Mouse (Mus musculus) bone marrow, adult 2 months (tissue): ENCODE measurements at regions not wholly inside any gene's neighbourhood (a gene's known extent, or its start where the extent isn't known, plus 50 kb on each side); places are given as distances from the start of the nearest gene placed in this dataset.

Source experiments
- H3K27ac ChIP-seq: fragments of 200-500 bp; 2 replicates; pipeline ENCODE4 v1.5.1; 2012; ENCODE audit warnings: low read depth, mild to moderate bottlenecking, control low read depth, inconsistent platforms, low read length; ENCODE audit not compliant: control insufficient read depth, poor library complexity, insufficient read depth
- H3K4me1 ChIP-seq: fragments of 200-500 bp; 2 replicates; pipeline ENCODE4 v1.6.1; 2011; ENCODE audit warnings: low read length; ENCODE audit not compliant: control insufficient read depth, insufficient read depth
- H3K4me3 ChIP-seq: fragments of 200-500 bp; replicated peaks from 2 replicates; pipeline ENCODE3; 2011; ENCODE audit warnings: mild to moderate bottlenecking, low read depth, low read length, control low read depth; ENCODE audit not compliant: control insufficient read depth
- CTCF ChIP-seq: fragments of 200-500 bp; IDR thresholded peaks from 2 replicates; pipeline ENCODE4 v1.5.1; 2011; ENCODE audit warnings: low read length, control low read depth; ENCODE audit not compliant: control insufficient read depth, insufficient read depth
- POLR2A ChIP-seq: fragments of 200-500 bp; IDR thresholded peaks from 2 replicates; pipeline ENCODE4 v1.6.1; 2011; ENCODE audit warnings: low read depth, mild to moderate bottlenecking, control low read depth, low read length, borderline replicate concordance; ENCODE audit not compliant: control insufficient read depth
- WGBS: fragments of 180-500 bp; shearing (Covaris S2); methylation state at CpG from one replicate; pipeline ENCODE4 v1.1.7; 2018; 5-methylcytosine and 5-hydroxymethylcytosine counted together

GRCm38 (mm10) chr17:65169981-65170617 is 334.2 kb upstream of the 4930583I09Rik start:
- TF ChIP-seq CTCF (no peak), POLR2A (no peak)
- Histone ChIP-seq H3K4me3 (no peak overlapping the region), H3K4me1 (no peaks in the 10 kb centered on the region), H3K27ac (no peak overlapping the region)
- WGBS: 53% methylated on average over 4 of the region's 4 CpGs

DNA sequence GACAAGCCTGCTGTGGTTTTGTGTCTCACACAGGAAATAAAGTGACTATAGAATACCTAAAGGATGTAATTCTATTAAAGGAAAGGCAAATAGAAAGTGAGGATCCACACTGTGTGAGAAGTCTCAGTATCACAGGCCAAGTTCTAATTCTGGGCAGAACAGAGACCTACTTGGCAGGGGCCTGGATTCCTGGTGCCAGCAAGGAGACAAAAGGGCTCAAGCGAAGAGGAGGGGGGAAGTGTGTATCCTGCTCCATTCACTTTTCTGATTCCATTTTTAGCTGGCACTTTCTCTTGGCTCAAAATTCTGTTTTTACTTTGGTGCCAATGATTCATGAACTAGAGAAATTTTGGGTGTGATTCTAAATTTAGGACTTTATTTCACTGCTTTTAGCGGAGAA is 310.5 kb upstream of the 4930583I09Rik start:
- WGBS: 67% methylated on average over 2 of the region's 2 CpGs
- no peak overlapping the region for H3K27ac ChIP-seq
- no peak overlapping the region for H3K4me3 ChIP-seq
- TF ChIP-seq POLR2A (no peak), CTCF (no peak)
- H3K4me1 ChIP-seq: no peaks in the 10 kb centered on the region

GRCm38 (mm10) chr17:65114651-65115050 is 278.8 kb upstream of the 4930583I09Rik start:
- Histone ChIP-seq H3K4me1 (no peaks in the 10 kb centered on the region), H3K4me3 (no peak overlapping the region), H3K27ac (no peak overlapping the region)
- TF ChIP-seq CTCF (no peak), POLR2A (no peak)
- WGBS: 65% methylated on average over 5 of the region's 5 CpGs

DNA sequence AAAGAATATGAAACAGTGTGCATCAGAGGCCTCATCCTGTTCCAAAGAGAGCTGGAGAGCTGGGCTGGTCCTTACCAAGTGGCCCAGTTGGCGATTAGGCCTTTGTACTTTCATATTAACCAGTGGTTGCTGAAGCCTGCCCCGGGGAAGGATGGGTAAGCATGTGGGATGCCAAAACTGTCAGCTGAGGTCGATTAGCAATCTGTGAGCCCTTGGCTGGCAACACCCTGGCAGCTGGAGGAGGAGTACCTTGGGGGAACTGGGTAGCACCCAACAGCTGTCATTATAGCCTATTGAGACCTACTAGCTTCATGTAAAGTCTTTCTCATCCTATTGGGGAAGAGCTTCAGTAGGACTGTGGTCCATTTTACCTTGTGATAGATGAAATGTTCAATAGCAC is 277.2 kb upstream of the 4930583I09Rik start:
- TF ChIP-seq CTCF: no peak
- TF ChIP-seq POLR2A: no peak
- Histone ChIP-seq H3K4me3 (no peak overlapping the region), H3K27ac (no peak overlapping the region), H3K4me1 (no peaks in the 10 kb centered on the region)
- WGBS: 50% methylated on average over 3 of the region's 3 CpGs

- WGBS: 71% methylated on average over 2 of the region's 2 CpGs
- Histone ChIP-seq H3K27ac (no peak overlapping the region), H3K4me3 (no peak overlapping the region), H3K4me1 (no peaks in the 10 kb centered on the region)
- TF ChIP-seq POLR2A (no peak), CTCF (no peak)
Measured at GRCm38 (mm10) chr17:65105622-65106021, 269.8 kb upstream of the 4930583I09Rik start.

GRCm38 (mm10) chr17:65101157-65101556 is 265.3 kb upstream of the 4930583I09Rik start:
- H3K4me1 ChIP-seq: no peaks in the 10 kb centered on the region
- TF ChIP-seq POLR2A: no peak
- no peak for TF ChIP-seq CTCF
- no peak overlapping the region for H3K4me3 ChIP-seq
- H3K27ac ChIP-seq: no peak overlapping the region
- WGBS: 68% methylated on average over 6 of the region's 6 CpGs

DNA sequence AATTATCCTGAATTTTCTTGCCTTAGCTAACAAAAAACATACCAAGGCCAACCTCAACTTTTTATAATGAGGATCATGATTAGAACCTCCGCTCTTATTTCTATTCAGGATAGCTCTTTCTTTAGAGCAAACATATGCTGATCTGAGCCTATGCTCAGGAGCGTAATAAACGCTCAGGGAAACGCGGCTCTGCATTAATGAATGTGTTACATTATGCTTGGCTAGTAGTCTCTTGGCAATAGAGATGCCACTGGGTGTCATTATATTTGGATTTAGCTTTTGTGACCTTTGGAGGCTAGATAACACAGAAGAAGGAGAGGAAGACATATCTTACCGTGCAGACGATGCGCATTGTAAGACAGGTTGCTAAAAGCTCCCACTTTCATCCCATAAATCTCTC is 246.4 kb upstream of the 4930583I09Rik start:
- H3K4me1 ChIP-seq: no peaks in the 10 kb centered on the region
- H3K4me3 ChIP-seq: no peak overlapping the region
- H3K27ac ChIP-seq: no peak overlapping the region
- TF ChIP-seq CTCF (no peak), POLR2A (no peak)
- WGBS: 85% methylated on average over 8 of the region's 8 CpGs

GRCm38 (mm10) chr17:65081779-65082086 is 245.9 kb upstream of the 4930583I09Rik start:
- Histone ChIP-seq H3K27ac (no peak overlapping the region), H3K4me1 (no peaks in the 10 kb centered on the region), H3K4me3 (no peak overlapping the region)
- TF ChIP-seq POLR2A (no peak), CTCF (no peak)
- 74% methylated on average over 2 of the region's 2 CpGs for WGBS
